9 mouse cellular contexts compared by ENCODE assay signal in the genomic region with DNA sequence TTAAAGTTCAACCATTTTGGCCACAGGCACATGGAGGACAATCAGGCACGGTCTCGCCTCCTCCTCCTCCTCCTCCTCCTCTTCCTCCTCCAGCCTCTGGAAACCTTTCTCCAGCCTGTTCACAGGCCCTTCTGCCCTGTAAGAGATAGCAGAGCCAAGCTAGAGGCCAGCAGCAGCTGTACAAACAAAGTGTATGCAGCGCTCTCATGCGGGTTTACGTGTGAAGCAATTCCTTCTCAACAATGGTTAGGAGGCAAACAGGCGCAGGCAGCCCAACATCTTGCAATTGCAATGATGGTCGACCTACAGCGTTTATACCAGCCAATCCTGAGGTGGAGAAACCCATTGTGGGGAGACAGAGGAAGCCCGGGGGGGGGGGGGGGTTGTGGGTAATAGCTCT.
DNase-seq lines count a peak whose midpoint lies in the region; ATAC-seq and TF ChIP-seq lines count a peak whose summit lies in the region.
"Had no signal": no experiment of that assay in that cellular context is flagged by ENCODE, and none has a peak within 500 bp of the region (broad histone marks: within the 10 kb centered on the region; RNA-seq: fewer than 3 reads in every experiment).

No protein-coding gene starts in this region.

- 8% methylated on average over 9 of the region's 9 CpGs for WGBS in kidney, embryonic 14.5 days
- WGBS in liver, embryonic 15.5 days (ENCODE audit: insufficient replicate concordance), result 21% methylated on average over 9 of the region's 9 CpGs
- 75% methylated on average over 9 of the region's 9 CpGs for WGBS in forebrain, postnatal 0 days

- H3K4me1 ChIP-seq in kidney, embryonic 14.5 days (ENCODE audit: control insufficient read depth, insufficient read depth, low read length), result peaks cover 37% of the 10 kb centered on the region
- peaks cover 28% of the 10 kb centered on the region for H3K4me1 ChIP-seq in liver, embryonic 15.5 days (replicated peaks)
- H3K4me1 ChIP-seq in forebrain, postnatal 0 days (ENCODE audit: insufficient read depth), result no peaks in the 10 kb centered on the region

- H3K4me3 ChIP-seq in kidney, embryonic 14.5 days (ENCODE audit: low read length), result no peak overlapping the region
- H3K4me3 ChIP-seq in liver, embryonic 15.5 days (replicated peaks), result no peak overlapping the region
- H3K4me3 ChIP-seq in forebrain, postnatal 0 days (ENCODE audit: low read depth, low read length), result no peak overlapping the region

- DNase-seq in kidney, adult 11 months, result no peak
- DNase-seq in brain, embryonic 14.5 days (ENCODE audit: low read depth), result peak; percentile 59
- peak; percentile 30 to 33 for DNase-seq in heart, adult 9 months (ENCODE audit: low spot score in 2 of 2)
- DNase-seq in thymus, postnatal 10 days (ENCODE audit: low spot score in 2 of 2), result no peak
- no peak for DNase-seq in cerebellum, adult 9-11 months
- no peak for DNase-seq in forebrain, postnatal 0 days
- DNase-seq: cerebellum, adult 9-10 months had no signal

- no peak overlapping the region for H3K4me2 ChIP-seq in kidney, embryonic 14.5 days (replicated peaks; ENCODE audit: low read depth, low read length)
- H3K4me2 ChIP-seq in liver, embryonic 15.5 days, result no peak overlapping the region
- H3K4me2 ChIP-seq in forebrain, postnatal 0 days (ENCODE audit: low read depth), result no peak overlapping the region

- peaks cover 3% of the 10 kb centered on the region; the same call in 1 of the 2 replicates for H3K9me3 ChIP-seq in kidney, embryonic 14.5 days (ENCODE audit: control insufficient read depth, low read length)
- no peaks in the 10 kb centered on the region for H3K9me3 ChIP-seq in liver, embryonic 15.5 days (replicated peaks)
- no peaks in the 10 kb centered on the region for H3K9me3 ChIP-seq in forebrain, postnatal 0 days (ENCODE audit: low read length)

- TF ChIP-seq POLR2A in brain, embryonic 14.5 days (IDR thresholded peaks at IDR 0.05; ENCODE audit: borderline replicate concordance, extremely low read depth, insufficient read depth, insufficient read length, poor library complexity, severe bottlenecking), result no peak

- no peak for TF ChIP-seq CTCF in brain, embryonic 14.5 days (IDR thresholded peaks at IDR 0.05; ENCODE audit: borderline replicate concordance, extremely low read depth, insufficient read depth, insufficient read length)
- no peak for TF ChIP-seq CTCF in forebrain, postnatal 0 days (IDR thresholded peaks at IDR 0.05; ENCODE audit: low read depth)

- H3K27ac ChIP-seq in kidney, embryonic 14.5 days (ENCODE audit: low read depth, low read length), result peak overlapping the region; percentile 80
- H3K27ac ChIP-seq in liver, embryonic 15.5 days (replicated peaks), result 0 out of 2 replicates have a peak overlapping the region, but pooled peaks have one; percentile 15
- H3K27ac ChIP-seq in forebrain, postnatal 0 days (ENCODE audit: low read depth, low read length), result no peak overlapping the region

- H3K9ac ChIP-seq in kidney, embryonic 14.5 days (ENCODE audit: low read depth, low read length), result no peak overlapping the region
- H3K9ac ChIP-seq in liver, embryonic 15.5 days, result no peak overlapping the region
- H3K9ac ChIP-seq in forebrain, postnatal 0 days, result no peak overlapping the region

- peak; percentile 49; the same call in 1 of the 2 replicates for ATAC-seq in kidney, embryonic 14.5 days (ENCODE audit: low FRiP score, low TSS enrichment)
- no peak for ATAC-seq in liver, embryonic 15.5 days (ENCODE audit: insufficient read depth)
- ATAC-seq in forebrain, postnatal 0 days, result no peak

- H3K27me3 ChIP-seq in kidney, embryonic 14.5 days (ENCODE audit: control insufficient read depth, insufficient read depth, low read length), result no peaks in the 10 kb centered on the region
- no peaks in the 10 kb centered on the region for H3K27me3 ChIP-seq in liver, embryonic 15.5 days
- H3K27me3 ChIP-seq in forebrain, postnatal 0 days (ENCODE audit: insufficient read depth, low read length), result no peaks in the 10 kb centered on the region

- H3K36me3 ChIP-seq in kidney, embryonic 14.5 days (ENCODE audit: control insufficient read depth, insufficient read depth, low read length), result no peaks in the 10 kb centered on the region; the same call in 1 of the 2 replicates
- H3K36me3 ChIP-seq in liver, embryonic 15.5 days (replicated peaks), result no peaks in the 10 kb centered on the region
- H3K36me3 ChIP-seq in forebrain, postnatal 0 days (ENCODE audit: insufficient read depth), result no peaks in the 10 kb centered on the region

Comparison
In these comparisons a context has a peak if more than half of its experiments do, and no peak if none do; other contexts are left out.
1. DNase-seq: peak in brain, embryonic 14.5 days (single experiment) and heart, adult 9 months (2 of 2); none in kidney, adult 11 months (single experiment), thymus, postnatal 10 days (0 of 2), cerebellum, adult 9-11 months (single experiment) and forebrain, postnatal 0 days (single experiment).